Mouse (Mus musculus) lung, embryonic 14.5 days (tissue): ENCODE results near the gene Gja3. TPM values are rescaled to one million over a fixed set of nuclear protein-coding genes. Genes with fewer than 3 reads are reported as not detected.
"Not testable (repeated sequence)": the region's sequence is repeated elsewhere in the genome, so short reads cannot be mapped to it uniquely, and the experiment has no call there.

Source experiments
- ATAC-seq: fragments of 200-750 bp; cut with Nextera tagmentation; 2 replicates; pipeline ENCODE4 v1.8.0; 2017; ENCODE audit warnings: mild to moderate bottlenecking, moderate TSS enrichment, moderate library complexity; ENCODE audit not compliant: insufficient read depth
- DNase-seq: peaks from one replicate; pipeline ENCODE4 v3.0.0-alpha.2; 2015
- H3K27ac ChIP-seq: fragments of 300-500 bp; sonication (generic); 2 replicates; pipeline ENCODE4 v1.5.1; 2014; ENCODE audit warnings: low read depth, mild to moderate bottlenecking, moderate library complexity
- H3K27me3 ChIP-seq: fragments of 300-500 bp; sonication (generic); 2 replicates; pipeline ENCODE4 v1.6.1; 2014; ENCODE audit warnings: low read length, control low read depth; ENCODE audit not compliant: insufficient read depth
- H3K36me3 ChIP-seq: fragments of 300-500 bp; sonication (generic); 2 replicates; pipeline ENCODE4 v1.6.1; 2014; ENCODE audit warnings: control low read depth; ENCODE audit not compliant: insufficient read depth
- H3K4me1 ChIP-seq: fragments of 300-500 bp; sonication (generic); 2 replicates; pipeline ENCODE4 v1.6.1; 2014; ENCODE audit warnings: antibody characterized with exemption, control low read depth; ENCODE audit not compliant: insufficient read depth
- H3K4me2 ChIP-seq: fragments of 300-500 bp; sonication (generic); 2 replicates; pipeline ENCODE4 v1.6.1; 2014; ENCODE audit warnings: mild to moderate bottlenecking
- H3K4me3 ChIP-seq: fragments of 300-500 bp; sonication (generic); 2 replicates; pipeline ENCODE4 v1.5.1; 2014; ENCODE audit warnings: low read depth, low read length
- H3K9ac ChIP-seq: fragments of 300-500 bp; sonication (generic); 2 replicates; pipeline ENCODE4 v1.6.1; 2014
- H3K9me3 ChIP-seq: fragments of 300-500 bp; sonication (generic); 2 replicates; pipeline ENCODE4 v1.6.1; 2016; ENCODE audit warnings: low read depth, low read length, control low read depth
- CTCF ChIP-seq: IDR thresholded peaks from 2 replicates; pipeline ENCODE4 v1.5.1; 2016; ENCODE audit warnings: antibody characterized with exemption, low read depth
- WGBS: fragments of 180-500 bp; shearing (Covaris S2); extraction: QIAGEN DNeasy Blood & Tissue Kit; methylation state at CpG from one replicate; pipeline ENCODE4 v1.1.7; 2014; 5-methylcytosine and 5-hydroxymethylcytosine counted together
- polyA plus RNA-seq: library from polyadenylated mRNA; unstranded; fragments of >200 nt; fragmentation: Nextera tagmentation; extraction: Ambion mirVana; gene quantifications from 2 replicates; pipeline ENCODE4 v1.2.1, GENCODE M21; 2014

Gene Gja3
- polyA plus RNA-seq, 1 experiment from 2014 or later, result 0.95 TPM

GRCm38 (mm10) chr14:57034926-57035498 lies 22.9 kb downstream of the Gja3 start:
- TF ChIP-seq CTCF, result no peak
- no peak overlapping the region for H3K27ac ChIP-seq
- H3K9ac ChIP-seq, result no peak overlapping the region
- no peak overlapping the region for H3K4me3 ChIP-seq
- no peaks in the 10 kb centered on the region for H3K9me3 ChIP-seq
- WGBS, result 53% methylated on average over 6 of the region's 6 CpGs
- peak; percentile 72 for DNase-seq
- no peaks in the 10 kb centered on the region for H3K36me3 ChIP-seq
- no peak overlapping the region for H3K4me2 ChIP-seq
- ATAC-seq, result no peak
- 0 out of 2 replicates have a peak, but pooled peaks cover 3% of the 10 kb centered on the region for H3K27me3 ChIP-seq
- H3K4me1 ChIP-seq, result no peaks in the 10 kb centered on the region; the same call in 1 of the 2 replicates

GRCm38 (mm10) chr14:57034135-57034534 lies 23.8 kb downstream of the Gja3 start:
- no peak for TF ChIP-seq CTCF
- Histone ChIP-seq H3K4me1 (no peaks in the 10 kb centered on the region; the same call in 1 of the 2 replicates), H3K9ac (no peak overlapping the region), H3K27ac (no peak overlapping the region), H3K36me3 (no peaks in the 10 kb centered on the region), H3K4me3 (no peak overlapping the region), H3K4me2 (no peak overlapping the region), H3K9me3 (no peaks in the 10 kb centered on the region), H3K27me3 (0 out of 2 replicates have a peak, but pooled peaks cover 3% of the 10 kb centered on the region)
- DNase-seq (no peak), ATAC-seq (no peak)
- 32% methylated on average over 9 of the region's 9 CpGs for WGBS

GRCm38 (mm10) chr14:57032850-57033249 lies 25.1 kb downstream of the Gja3 start:
- WGBS, result 65% methylated on average over 3 of the region's 3 CpGs
- 0 out of 2 replicates have a peak, but pooled peaks cover 3% of the 10 kb centered on the region for H3K27me3 ChIP-seq
- TF ChIP-seq CTCF, result no peak
- no peaks in the 10 kb centered on the region; the same call in 1 of the 2 replicates for H3K4me1 ChIP-seq
- DNase-seq, result no peak
- ATAC-seq, result no peak
- no peak overlapping the region for H3K4me3 ChIP-seq
- H3K27ac ChIP-seq, result no peak overlapping the region
- no peak overlapping the region for H3K9ac ChIP-seq
- H3K4me2 ChIP-seq, result no peak overlapping the region
- no peaks in the 10 kb centered on the region for H3K9me3 ChIP-seq
- H3K36me3 ChIP-seq, result no peaks in the 10 kb centered on the region

GRCm38 (mm10) chr14:57018436-57018835 lies 39.5 kb downstream of the Gja3 start:
- DNase-seq, result no peak
- WGBS, result 72% methylated on average over 2 of the region's 2 CpGs

GRCm38 (mm10) chr14:57016806-57017205 lies 41.1 kb downstream of the Gja3 start:
- not testable (repeated sequence) for H3K27me3 ChIP-seq, ATAC-seq, H3K36me3 ChIP-seq, H3K27ac ChIP-seq, H3K4me3 ChIP-seq, H3K4me2 ChIP-seq, H3K9me3 ChIP-seq, H3K9ac ChIP-seq, H3K4me1 ChIP-seq, DNase-seq

More at GRCm38 (mm10) chr14:57018436-57018835, 39.5 kb downstream of the Gja3 start:
- no peak overlapping the region for H3K27ac ChIP-seq
- no peak overlapping the region for H3K4me2 ChIP-seq
- no peaks in the 10 kb centered on the region for H3K9me3 ChIP-seq
- H3K4me1 ChIP-seq, result no peaks in the 10 kb centered on the region
- no peak for TF ChIP-seq CTCF
- no peak overlapping the region for H3K4me3 ChIP-seq
- no peaks in the 10 kb centered on the region for H3K36me3 ChIP-seq
- no peak for ATAC-seq
- no peaks in the 10 kb centered on the region for H3K27me3 ChIP-seq
- no peak overlapping the region for H3K9ac ChIP-seq

GRCm38 (mm10) chr14:56988621-56989020 lies 69.3 kb downstream of the Gja3 start:
- H3K27ac ChIP-seq, result no peak overlapping the region
- H3K9me3 ChIP-seq, result no peaks in the 10 kb centered on the region
- WGBS, result 63% methylated on average over 4 of the region's 4 CpGs
- ATAC-seq (no peak), DNase-seq (no peak)
- no peaks in the 10 kb centered on the region for H3K36me3 ChIP-seq
- H3K27me3 ChIP-seq, result no peaks in the 10 kb centered on the region
- no peak overlapping the region for H3K4me3 ChIP-seq
- no peaks in the 10 kb centered on the region for H3K4me1 ChIP-seq
- no peak overlapping the region for H3K9ac ChIP-seq
- TF ChIP-seq CTCF, result no peak
- H3K4me2 ChIP-seq, result no peak overlapping the region

Other genes with a start within 250 kb of the Gja3 start
- gene Zmym5, start 246.4 kb downstream of the Gja3 start, polyA plus RNA-seq, result 22.2 and 23.3 TPM in 2 replicates
- gene Zmym2, start 171.4 kb downstream of the Gja3 start, polyA plus RNA-seq, result 45.1 and 49.5 TPM in 2 replicates
- 0.24 TPM in 2 replicates for gene Gjb2, start 46.6 kb upstream of the Gja3 start, polyA plus RNA-seq
- gene Gm4491, start 57.8 kb upstream of the Gja3 start, polyA plus RNA-seq, result not detected in 2 replicates
- not detected in 2 replicates for gene Gjb6, start 75.5 kb upstream of the Gja3 start, polyA plus RNA-seq